ENCODE assay signal across 8 mouse cellular contexts in genomic region chr13:92844586-92845221, GRCm38 (mm10). TPM values are rescaled to one million over a fixed set of nuclear protein-coding genes. Genes with fewer than 3 reads are reported as not detected.
DNase-seq lines count a peak whose midpoint lies in the region; ATAC-seq and TF ChIP-seq lines count a peak whose summit lies in the region.

TSS of gene Mtx3 (plus strand) at chr13:92844760.

- TF ChIP-seq CTCF in intestine, postnatal 0 days (IDR thresholded peaks at IDR 0.05; ENCODE audit: low read depth) = peak; percentile 29; the same call in 1 of the 2 replicates

- peak within 1 kb of the TSS; percentile 69 for H3K4me3 ChIP-seq in intestine, postnatal 0 days (ENCODE audit: low read depth, low read length)
- H3K4me3 ChIP-seq in midbrain, embryonic 11.5 days (ENCODE audit: low read depth, low read length) = peak within 1 kb of the TSS; percentile 88

- no peaks in the 10 kb centered on the region for H3K27me3 ChIP-seq in intestine, postnatal 0 days (replicated peaks; ENCODE audit: control insufficient read depth, insufficient read depth, low read length)
- H3K27me3 ChIP-seq in midbrain, embryonic 11.5 days (ENCODE audit: control insufficient read depth, insufficient read depth, low read length) = no peaks in the 10 kb centered on the region

- peak within 1 kb of the TSS; percentile 68 for H3K4me2 ChIP-seq in intestine, postnatal 0 days (replicated peaks; ENCODE audit: low read depth)
- H3K4me2 ChIP-seq in midbrain, embryonic 11.5 days = peak within 1 kb of the TSS; percentile 72

- intact Hi-C loops in left cerebral cortex, postnatal 4 days (cut with DNase I) = no loop called here

- H3K27ac ChIP-seq in intestine, postnatal 0 days (ENCODE audit: low read depth, low read length) = peak within 1 kb of the TSS; percentile 65
- H3K27ac ChIP-seq in midbrain, embryonic 11.5 days (ENCODE audit: low read depth, low read length) = peak within 1 kb of the TSS; percentile 81

- no peaks in the 10 kb centered on the region for H3K9me3 ChIP-seq in intestine, postnatal 0 days (ENCODE audit: control insufficient read depth)
- H3K9me3 ChIP-seq in midbrain, embryonic 11.5 days (ENCODE audit: control insufficient read depth, low read length) = no peaks in the 10 kb centered on the region

- no peaks in the 10 kb centered on the region for H3K4me1 ChIP-seq in intestine, postnatal 0 days (replicated peaks; ENCODE audit: control insufficient read depth, insufficient read depth, low read length)
- H3K4me1 ChIP-seq in midbrain, embryonic 11.5 days (ENCODE audit: control insufficient read depth, insufficient read depth, low read length) = no peaks in the 10 kb centered on the region; the same call in 1 of the 2 replicates

- H3K9ac ChIP-seq in intestine, postnatal 0 days (ENCODE audit: low read depth, low read length) = peak within 1 kb of the TSS; percentile 75
- H3K9ac ChIP-seq in midbrain, embryonic 11.5 days (ENCODE audit: low read length) = peak within 1 kb of the TSS; percentile 90

- DNase-seq in adrenal gland, adult 8-10 months = peak; percentile 78
- peak; percentile 91 for DNase-seq in embryo, embryonic 9.5 days (ENCODE audit: extremely low spot score)
- peak; percentile 92 for DNase-seq in left cerebral cortex, postnatal 4 days
- DNase-seq in midbrain, embryonic 11.5 days (ENCODE audit: low spot score, missing footprints) = peak; percentile 98
- DNase-seq in right cerebral cortex, postnatal 4 days = peak; percentile 88
- peak; percentile 89 for DNase-seq in yolk sac, embryonic 10.5 days (ENCODE audit: low spot score)

- 3% methylated on average over 40 of the region's 40 CpGs for WGBS in intestine, postnatal 0 days
- 3% methylated on average over 40 of the region's 40 CpGs for WGBS in midbrain, embryonic 11.5 days

- ATAC-seq in granulocyte monocyte progenitor cell, adult 5-6 weeks (replicated peaks; ENCODE audit: poor library complexity, severe bottlenecking) = peak; percentile 98
- ATAC-seq in intestine, postnatal 0 days = peak; percentile 92
- ATAC-seq in midbrain, embryonic 11.5 days (ENCODE audit: low FRiP score) = peak; percentile 100

- H3K36me3 ChIP-seq in intestine, postnatal 0 days (ENCODE audit: control insufficient read depth, insufficient read depth) = peaks cover 31% of the 10 kb centered on the region
- H3K36me3 ChIP-seq in midbrain, embryonic 11.5 days (ENCODE audit: control insufficient read depth, insufficient read depth, low read length) = no peaks in the 10 kb centered on the region

RNA-seq across cellular contexts. Expression of gene Mtx3, which starts in this region (rescaled TPM):
- total RNA-seq in adrenal gland, adult 8-10 months (2022) = 10 to 100 TPM; 18.6 to 29.9 (median 25.9) TPM
- 8.9 and 20.5 TPM in 2 replicates for total RNA-seq in granulocyte monocyte progenitor cell, adult 5-6 weeks (2014; fragmentation: Nextera tagmentation)
- total RNA-seq in granulocyte monocyte progenitor cell, adult 5-6 weeks (2017) = 6.5 and 11.1 TPM in 2 replicates
- 2.1 and 2.8 TPM in 2 replicates for polyA plus RNA-seq in intestine, postnatal 0 days (2015; fragmentation: Nextera tagmentation; extraction: Ambion mirVana)
- total RNA-seq in left cerebral cortex, postnatal 4 days (2021) = 10 to 100 TPM; 32.6 to 34.6 TPM
- 4.9 and 5.9 TPM in 2 replicates for polyA plus RNA-seq in midbrain, embryonic 11.5 days (2014; fragmentation: Nextera tagmentation; extraction: Ambion mirVana)

Comparison
In these comparisons a context has a peak if more than half of its experiments do, and no peak if none do; other contexts are left out.
1. Peak in every context shown above with its lines: DNase-seq, ATAC-seq, H3K4me3 ChIP-seq and H3K27ac ChIP-seq.